Mouse (Mus musculus) adrenal gland, adult 18-20 months (tissue): ENCODE data around the gene Prpf18. TPM values are rescaled to one million over a fixed set of nuclear protein-coding genes. Genes with fewer than 3 reads are reported as not detected.
"Not testable (repeated sequence)": the region's sequence is repeated elsewhere in the genome, so short reads cannot be mapped to it uniquely, and the experiment has no call there.

ENCODE experiments used
- DNase-seq, 2 experiments: peaks; one replicate each; pipeline ENCODE4 v3.0.0; 2021 to 2022; ENCODE audit warnings: low spot score in 2 of 2
- total RNA-seq, 2 experiments: library from RNA; stranded (reverse); gene quantifications; 1 replicate in 1 of 2; 2 replicates in 1 of 2; pipeline ENCODE4 v1.2.3; 2021

Prpf18 gene
- total RNA-seq, 2 experiments from 2014 or later: 30.9 to 41.5 TPM

DNA sequence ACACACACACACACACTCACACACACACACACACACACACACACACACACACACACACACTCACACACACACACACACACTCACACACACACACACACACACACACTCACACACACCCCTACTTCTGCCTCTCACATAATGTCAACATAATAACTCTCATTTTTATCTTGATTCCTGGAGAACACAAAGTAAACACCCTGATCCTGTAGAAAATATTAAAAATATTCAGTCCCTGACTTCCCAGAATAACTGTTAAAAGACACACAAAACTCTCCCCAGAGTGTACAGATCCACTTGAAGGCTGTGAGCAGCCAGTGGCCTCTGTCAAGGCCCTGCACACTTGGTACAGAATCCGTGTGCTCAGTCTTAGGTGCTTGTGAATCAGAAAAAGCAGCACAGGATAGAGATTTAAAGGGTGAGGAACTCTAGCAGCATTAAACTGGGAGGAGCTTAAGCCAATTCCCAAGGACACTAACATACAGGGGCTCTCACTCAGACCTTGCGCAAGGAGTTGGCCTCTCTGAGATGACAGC is 36.8 kb downstream of the Prpf18 start:
- DNase-seq: no peak

DNA sequence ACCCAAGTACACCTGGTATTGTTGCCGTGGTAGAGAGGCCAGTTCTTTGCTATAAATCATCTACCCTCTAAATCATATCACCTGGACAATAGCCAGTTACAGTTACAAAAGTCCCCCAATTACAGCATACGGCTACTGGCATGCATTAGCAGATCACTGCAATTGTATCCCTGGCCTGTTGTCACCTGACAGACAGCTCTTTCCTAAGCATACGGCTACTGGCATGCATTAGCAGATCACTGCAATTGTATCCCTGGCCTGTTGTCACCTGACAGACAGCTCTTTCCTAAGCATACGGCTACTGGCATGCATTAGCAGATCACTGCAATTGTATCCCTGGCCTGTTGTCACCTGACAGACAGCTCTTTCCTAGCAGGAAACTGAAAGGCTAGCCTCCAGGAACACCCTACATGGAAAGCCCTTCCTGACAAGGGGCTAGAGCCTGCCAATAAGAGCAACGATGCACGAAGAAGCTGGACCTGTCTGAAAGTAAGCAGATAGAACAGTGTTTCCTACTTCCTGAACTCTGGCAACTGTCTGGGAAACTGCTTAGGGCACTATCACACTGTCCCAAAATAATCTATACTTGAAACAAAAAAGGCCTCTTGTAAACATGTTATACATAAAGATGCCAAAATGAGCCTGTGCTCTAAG is 37.5 kb downstream of the Prpf18 start:
- DNase-seq: not testable (repeated sequence)

DNA sequence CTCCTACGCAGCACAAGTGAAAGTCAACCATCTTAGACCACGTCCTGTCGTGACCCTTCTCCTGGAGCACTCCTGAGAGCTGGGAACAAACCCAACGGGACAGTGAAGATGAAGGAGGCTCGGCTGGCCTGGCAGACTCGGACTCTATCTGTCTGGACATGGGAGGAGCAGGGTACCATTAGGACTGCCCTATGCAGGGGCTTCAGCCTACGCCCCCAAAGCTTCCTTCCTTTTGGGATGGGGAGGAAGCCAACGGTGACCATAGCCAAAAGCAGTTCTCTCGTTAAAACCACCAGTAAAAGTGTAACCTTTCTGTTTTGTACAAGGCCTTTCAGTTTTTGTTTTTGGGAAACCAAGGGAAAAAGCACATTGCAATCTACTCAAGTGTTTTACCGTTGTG is 40.2 kb downstream of the Prpf18 start:
- no peak for DNase-seq

- no peak for DNase-seq
These were observed 40.6 kb downstream of the Prpf18 start for GRCm38 (mm10) chr2:4611295-4611694.

GRCm38 (mm10) chr2:4609433-4609832 is 42.5 kb downstream of the Prpf18 start:
- no peak for DNase-seq

- DNase-seq: no peak
These were observed 43.7 kb downstream of the Prpf18 start for GRCm38 (mm10) chr2:4608253-4608652.

DNA sequence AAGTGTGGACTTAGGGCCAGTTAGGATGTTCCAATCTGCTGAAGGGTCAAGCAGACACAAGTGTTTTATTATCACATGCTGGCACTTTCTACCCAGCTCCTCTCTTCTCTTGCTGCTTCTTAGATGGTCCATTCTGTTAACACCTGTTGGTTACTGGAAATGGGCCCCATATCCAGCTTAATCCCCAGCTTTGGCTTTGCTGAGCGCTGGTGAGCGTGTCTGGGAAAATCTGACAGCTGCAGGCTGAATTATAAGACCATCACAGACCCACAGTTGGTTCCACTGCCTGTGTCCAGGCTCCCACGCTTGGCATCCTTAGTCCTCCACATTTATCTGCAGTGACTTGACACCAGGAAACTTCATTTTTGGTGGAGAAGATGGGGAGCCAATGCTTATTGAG is 45.4 kb downstream of the Prpf18 start:
- DNase-seq: no peak

GRCm38 (mm10) chr2:4603361-4603945 is 48.5 kb downstream of the Prpf18 start:
- no peak for DNase-seq

DNA sequence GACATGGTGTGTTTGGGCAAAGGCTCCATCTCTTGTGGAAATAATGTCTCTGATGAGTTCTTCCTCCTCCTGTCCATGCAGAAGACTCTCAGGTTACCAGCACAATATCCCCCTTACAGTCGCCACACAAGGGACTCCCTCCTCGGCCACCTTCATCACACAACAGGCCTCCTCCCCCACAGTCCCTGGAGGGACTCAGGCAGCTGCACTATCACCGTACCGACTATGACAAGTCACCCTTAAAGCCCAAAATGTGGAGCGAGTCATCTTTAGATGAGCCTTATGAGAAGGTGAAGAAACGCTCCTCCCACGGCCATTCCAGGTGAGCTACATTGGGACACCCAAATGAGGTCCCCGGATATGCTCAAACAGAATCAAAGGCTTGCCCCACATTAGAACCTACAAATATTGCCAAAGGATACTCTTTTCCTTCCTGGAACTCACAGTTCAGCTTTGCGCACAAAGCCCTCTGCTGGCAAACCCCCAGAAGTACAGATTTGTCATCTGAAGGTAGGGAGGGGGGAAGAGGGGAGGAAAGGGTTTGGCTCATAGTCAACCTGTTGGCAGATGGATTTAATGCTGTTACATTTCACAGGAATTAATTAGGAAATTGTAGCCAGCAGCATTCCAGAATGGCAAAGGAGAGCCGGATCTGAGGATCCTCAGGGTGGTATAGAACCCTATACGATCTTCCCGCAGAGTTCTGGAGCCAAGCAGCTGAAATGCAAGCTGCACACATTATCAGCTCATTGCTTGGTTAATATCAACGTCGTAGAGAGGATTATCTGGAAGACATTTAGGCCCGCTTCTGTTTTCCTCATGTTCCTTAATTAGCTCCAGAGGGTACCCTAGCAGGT is 50.7 kb downstream of the Prpf18 start:
- peak; percentile 40 to 54 for DNase-seq

DNA sequence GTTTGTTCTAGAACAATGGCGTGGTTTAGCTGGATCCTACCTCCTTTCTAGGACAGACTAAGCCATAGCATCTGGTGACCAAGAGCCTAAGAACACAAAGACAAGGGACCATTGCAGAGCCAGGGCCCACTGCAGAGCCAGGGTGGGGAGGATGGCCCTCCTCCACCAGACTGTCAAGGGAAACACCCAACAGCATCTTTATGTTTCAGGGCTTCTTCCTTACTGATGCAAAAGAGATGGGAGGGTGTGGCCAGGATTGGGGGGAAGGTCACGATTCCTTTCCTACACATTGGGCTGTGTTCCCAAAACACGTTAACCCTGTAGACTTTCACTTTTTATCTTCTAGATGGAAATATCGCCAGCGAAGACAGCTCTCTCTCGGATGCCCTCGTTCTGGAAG is 54.9 kb downstream of the Prpf18 start:
- DNase-seq: no peak

- DNase-seq: no peak
These were observed 58.0 kb downstream of the Prpf18 start for GRCm38 (mm10) chr2:4593878-4594387.

- DNase-seq: peak; percentile 21 to 44
These were observed 58.5 kb downstream of the Prpf18 start for GRCm38 (mm10) chr2:4593433-4593832.

DNA sequence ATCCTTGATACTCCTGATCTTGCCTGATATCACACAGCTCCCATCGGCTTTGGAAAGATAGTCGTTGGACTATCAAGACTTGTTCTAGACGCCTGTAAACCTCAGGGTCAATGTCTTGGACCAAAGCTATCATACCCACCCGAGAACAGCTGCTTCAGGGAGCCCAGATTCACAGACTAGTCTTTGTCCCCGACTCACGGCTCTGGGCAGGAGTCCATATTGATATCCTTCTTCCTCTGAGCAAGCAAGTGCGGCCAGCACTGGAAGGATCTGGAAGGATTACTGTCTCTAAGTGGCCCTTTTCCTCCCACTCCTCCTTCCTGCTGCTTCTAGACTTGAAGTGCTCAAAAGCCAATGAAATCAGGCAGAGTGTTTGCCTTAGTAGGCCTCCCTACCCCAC is 59.2 kb downstream of the Prpf18 start:
- no peak for DNase-seq

DNA sequence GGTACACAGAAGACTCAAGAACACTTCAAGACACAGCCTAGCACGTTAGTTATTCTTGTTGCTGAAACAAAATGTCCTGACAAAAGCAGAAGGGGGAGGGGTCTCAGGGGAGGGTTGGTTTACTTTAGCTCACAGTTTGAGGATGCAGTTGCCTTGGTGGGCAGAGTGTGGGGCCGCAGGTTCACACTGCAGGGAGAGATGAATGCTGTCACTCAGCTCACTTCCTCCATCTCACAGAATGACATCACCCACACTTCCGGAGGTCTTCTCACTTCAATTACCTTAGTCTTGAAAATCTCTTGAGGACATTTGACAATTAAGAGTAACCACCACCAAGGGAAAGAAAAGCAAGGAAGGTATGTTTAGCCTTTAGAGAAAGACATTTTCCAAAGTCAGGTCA is 60.3 kb downstream of the Prpf18 start:
- no peak for DNase-seq

DNA sequence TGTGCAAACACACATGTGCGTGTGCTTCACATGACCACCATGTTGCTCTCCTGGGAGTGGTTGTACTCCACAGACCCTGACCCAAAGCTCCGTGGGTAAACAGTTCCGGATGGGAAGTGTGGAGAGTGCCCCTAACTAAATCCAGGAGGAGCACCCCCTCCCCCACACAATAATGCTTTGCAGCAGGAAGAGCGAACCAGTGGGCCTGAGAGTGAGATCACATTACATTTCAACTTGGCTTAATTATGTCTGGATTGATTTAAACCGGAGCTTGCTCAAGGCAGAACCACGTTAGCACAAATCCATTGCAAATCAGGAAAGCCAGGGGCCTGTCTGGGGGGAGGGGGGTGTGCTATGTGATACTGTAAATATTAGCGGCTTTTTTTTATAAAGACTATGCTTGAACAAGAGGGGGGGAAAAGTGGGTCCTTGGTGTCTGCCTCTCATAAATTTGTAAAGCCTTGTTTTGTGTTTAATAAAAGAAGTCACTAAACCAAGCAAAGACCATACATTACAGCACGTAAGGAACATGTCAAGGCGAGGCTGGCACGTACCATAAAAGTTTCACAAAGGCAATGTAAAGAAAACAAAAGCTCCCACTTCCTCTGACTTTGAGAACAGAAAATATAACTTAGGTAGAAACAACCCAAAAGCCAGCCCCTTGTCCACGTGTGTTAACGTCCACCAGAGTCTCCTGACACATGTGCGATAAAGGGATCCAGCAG is 64.1 kb downstream of the Prpf18 start:
- no peak for DNase-seq

GRCm38 (mm10) chr2:4586245-4586644 is 65.7 kb downstream of the Prpf18 start:
- no peak for DNase-seq

GRCm38 (mm10) chr2:4584252-4584651 is 67.7 kb downstream of the Prpf18 start:
- no peak for DNase-seq

- no peak for DNase-seq
These were observed 69.0 kb downstream of the Prpf18 start for GRCm38 (mm10) chr2:4582930-4583329.

DNA sequence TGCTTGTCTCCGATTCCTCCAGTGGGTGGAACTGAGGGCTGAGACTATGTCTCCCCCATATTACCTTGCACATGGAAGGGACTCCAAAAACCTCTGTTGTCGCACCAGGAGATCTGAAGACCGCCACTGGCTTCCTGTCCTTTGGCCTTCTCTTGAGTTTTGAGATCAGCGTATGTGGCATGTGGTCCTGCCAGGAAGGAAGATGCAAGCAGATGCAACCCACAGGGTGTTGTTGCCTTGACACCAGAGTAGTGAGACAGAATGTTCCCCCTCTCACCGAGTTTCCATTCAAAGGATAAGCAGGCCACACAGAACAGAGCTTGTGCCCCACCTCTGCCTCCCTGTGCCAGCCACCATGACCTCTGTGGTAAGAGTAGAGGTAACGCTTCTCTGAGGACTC is 71.2 kb downstream of the Prpf18 start:
- no peak for DNase-seq

DNA sequence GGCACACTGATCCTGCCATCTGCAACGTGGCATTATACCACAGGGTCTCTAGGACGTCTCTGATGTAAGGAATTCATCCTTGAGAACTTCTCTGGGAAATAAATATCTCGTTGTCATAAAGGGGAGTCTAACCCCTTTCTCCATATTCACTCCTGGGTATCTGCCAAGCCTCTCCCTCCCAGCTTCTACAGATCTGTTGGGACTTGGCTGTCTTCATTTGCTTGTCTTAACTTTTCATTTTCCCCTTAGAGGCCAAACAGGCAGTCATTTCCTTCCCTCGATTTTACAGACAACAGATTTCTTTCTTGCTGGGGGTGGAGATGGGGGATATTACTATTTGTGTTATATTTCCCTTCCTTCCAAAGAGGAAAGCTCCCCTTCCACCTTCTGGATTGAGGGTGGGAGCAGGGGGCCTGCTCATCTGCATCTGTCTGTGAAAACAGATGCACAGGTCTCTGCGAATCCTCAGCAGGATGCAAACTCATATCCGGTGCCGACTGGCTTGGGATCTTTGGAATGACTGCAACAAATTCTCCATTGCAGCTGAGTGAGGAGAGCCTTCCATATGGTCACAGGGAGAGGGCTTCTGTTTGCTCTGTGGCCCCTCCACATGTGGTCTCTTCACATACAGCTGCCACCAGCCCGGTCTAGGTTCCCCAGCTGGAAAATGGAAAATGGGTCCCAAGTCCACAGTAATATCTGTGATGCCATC is 72.4 kb downstream of the Prpf18 start:
- DNase-seq: no peak
